Comparison of ENCODE assay signal across 8 mouse cellular contexts in genomic region chr4:134401181-134401661, GRCm38 (mm10). TPM values are rescaled to one million over a fixed set of nuclear protein-coding genes. Genes with fewer than 3 reads are reported as not detected.
DNase-seq lines count a peak whose midpoint lies in the region; ATAC-seq and TF ChIP-seq lines count a peak whose summit lies in the region.

No protein-coding gene starts in this region.

- H3K9me3 ChIP-seq in embryonic facial prominence, embryonic 14.5 days (ENCODE audit: control insufficient read depth, low read length): no peaks in the 10 kb centered on the region
- no peaks in the 10 kb centered on the region for H3K9me3 ChIP-seq in heart, embryonic 10.5 days
- no peaks in the 10 kb centered on the region for H3K9me3 ChIP-seq in kidney, embryonic 15.5 days (replicated peaks)
- no peaks in the 10 kb centered on the region for H3K9me3 ChIP-seq in limb, embryonic 14.5 days (ENCODE audit: control insufficient read depth, low read length)
- no peaks in the 10 kb centered on the region for H3K9me3 ChIP-seq in midbrain, embryonic 12.5 days
- H3K9me3 ChIP-seq in stomach, embryonic 14.5 days (ENCODE audit: control insufficient read depth, low read depth, low read length): no peaks in the 10 kb centered on the region

- peak overlapping the region; percentile 82 for H3K4me2 ChIP-seq in embryonic facial prominence, embryonic 14.5 days (ENCODE audit: low read depth, low read length)
- H3K4me2 ChIP-seq in kidney, embryonic 15.5 days: peak overlapping the region; percentile 79
- peak overlapping the region; percentile 61 for H3K4me2 ChIP-seq in limb, embryonic 14.5 days (replicated peaks; ENCODE audit: low read depth, low read length, severe bottlenecking)
- peak overlapping the region; percentile 61 for H3K4me2 ChIP-seq in midbrain, embryonic 12.5 days (replicated peaks)
- H3K4me2 ChIP-seq in stomach, embryonic 14.5 days (replicated peaks; ENCODE audit: low read depth, low read length): peak overlapping the region; percentile 77

- H3K4me3 ChIP-seq in embryonic facial prominence, embryonic 14.5 days (ENCODE audit: low read depth, low read length): peak overlapping the region; percentile 40
- peak overlapping the region; percentile 56 for H3K4me3 ChIP-seq in heart, embryonic 10.5 days
- H3K4me3 ChIP-seq in kidney, embryonic 15.5 days (replicated peaks): peak overlapping the region; percentile 40
- H3K4me3 ChIP-seq in limb, embryonic 14.5 days (replicated peaks; ENCODE audit: low read length): peak overlapping the region; percentile 33
- H3K4me3 ChIP-seq in midbrain, embryonic 12.5 days: peak overlapping the region; percentile 36
- H3K4me3 ChIP-seq in stomach, embryonic 14.5 days (ENCODE audit: low read depth, low read length): peak overlapping the region; percentile 30

- WGBS in embryonic facial prominence, embryonic 14.5 days: 2% methylated on average over 17 of the region's 19 CpGs
- 8% methylated on average over 19 of the region's 19 CpGs for WGBS in heart, embryonic 10.5 days
- WGBS in kidney, embryonic 15.5 days: 2% methylated on average over 19 of the region's 19 CpGs
- 8% methylated on average over 19 of the region's 19 CpGs for WGBS in limb, embryonic 14.5 days
- 8% methylated on average over 19 of the region's 19 CpGs for WGBS in midbrain, embryonic 12.5 days
- WGBS in stomach, embryonic 14.5 days: 5% methylated on average over 19 of the region's 19 CpGs

- TF ChIP-seq POLR2A in limb, embryonic 14.5 days (IDR thresholded peaks at IDR 0.05; ENCODE audit: borderline replicate concordance, extremely low read depth, insufficient read depth, insufficient read length): no peak

- peaks cover 7% of the 10 kb centered on the region; the same call in 1 of the 2 replicates for H3K36me3 ChIP-seq in embryonic facial prominence, embryonic 14.5 days (ENCODE audit: control insufficient read depth, insufficient read depth, low read length)
- no peaks in the 10 kb centered on the region for H3K36me3 ChIP-seq in heart, embryonic 10.5 days
- peaks cover 4% of the 10 kb centered on the region for H3K36me3 ChIP-seq in kidney, embryonic 15.5 days
- H3K36me3 ChIP-seq in limb, embryonic 14.5 days (ENCODE audit: control insufficient read depth, insufficient read depth, low read length): peaks cover 10% of the 10 kb centered on the region; the same call in 1 of the 2 replicates
- H3K36me3 ChIP-seq in midbrain, embryonic 12.5 days: no peaks in the 10 kb centered on the region
- H3K36me3 ChIP-seq in stomach, embryonic 14.5 days (ENCODE audit: control insufficient read depth, insufficient read depth, low read length): no peaks in the 10 kb centered on the region

- H3K27ac ChIP-seq in embryonic facial prominence, embryonic 14.5 days (replicated peaks; ENCODE audit: low read depth, low read length): peak overlapping the region; percentile 63
- peak overlapping the region; percentile 23 for H3K27ac ChIP-seq in heart, embryonic 10.5 days
- no peak overlapping the region; the same call in 1 of the 2 replicates for H3K27ac ChIP-seq in kidney, embryonic 15.5 days
- H3K27ac ChIP-seq in limb, embryonic 14.5 days (replicated peaks; ENCODE audit: low read depth, low read length): no peak overlapping the region
- H3K27ac ChIP-seq in midbrain, embryonic 12.5 days (replicated peaks): peak overlapping the region; percentile 60; the same call in 1 of the 2 replicates
- no peak overlapping the region for H3K27ac ChIP-seq in stomach, embryonic 14.5 days (ENCODE audit: low read length)

- peaks cover 14% of the 10 kb centered on the region for H3K4me1 ChIP-seq in embryonic facial prominence, embryonic 14.5 days (ENCODE audit: control insufficient read depth, insufficient read depth, low read length)
- peaks cover 45% of the 10 kb centered on the region for H3K4me1 ChIP-seq in heart, embryonic 10.5 days
- H3K4me1 ChIP-seq in kidney, embryonic 15.5 days: peaks cover 38% of the 10 kb centered on the region
- peaks cover 17% of the 10 kb centered on the region for H3K4me1 ChIP-seq in limb, embryonic 14.5 days (ENCODE audit: control insufficient read depth, insufficient read depth, low read length)
- H3K4me1 ChIP-seq in midbrain, embryonic 12.5 days: peaks cover 40% of the 10 kb centered on the region
- H3K4me1 ChIP-seq in stomach, embryonic 14.5 days (ENCODE audit: control insufficient read depth, insufficient read depth, low read length): peaks cover 18% of the 10 kb centered on the region

- H3K27me3 ChIP-seq in embryonic facial prominence, embryonic 14.5 days (replicated peaks; ENCODE audit: control insufficient read depth, insufficient read depth, low read length): no peaks in the 10 kb centered on the region
- peaks cover 6% of the 10 kb centered on the region; the same call in 1 of the 2 replicates for H3K27me3 ChIP-seq in heart, embryonic 10.5 days (ENCODE audit: insufficient read depth, poor library complexity, severe bottlenecking)
- no peaks in the 10 kb centered on the region for H3K27me3 ChIP-seq in kidney, embryonic 15.5 days
- no peaks in the 10 kb centered on the region for H3K27me3 ChIP-seq in limb, embryonic 14.5 days (ENCODE audit: control insufficient read depth, insufficient read depth, low read length)
- H3K27me3 ChIP-seq in midbrain, embryonic 12.5 days: peaks cover 3% of the 10 kb centered on the region; the same call in 1 of the 2 replicates
- no peaks in the 10 kb centered on the region for H3K27me3 ChIP-seq in stomach, embryonic 14.5 days (ENCODE audit: control insufficient read depth, insufficient read depth, low read length)

- peak; percentile 31 to 49 for DNase-seq in adrenal gland, adult 18-20 months (ENCODE audit: low spot score in 2 of 2)
- no peak for DNase-seq in adrenal gland, adult 8-10 months
- peak; percentile 86 for DNase-seq in embryonic facial prominence, embryonic 14.5 days (ENCODE audit: low spot score)
- DNase-seq in heart, embryonic 10.5 days (ENCODE audit: low spot score): peak; percentile 85
- peak; percentile 67 for DNase-seq in limb, embryonic 14.5 days (ENCODE audit: low spot score)

- H3K9ac ChIP-seq in embryonic facial prominence, embryonic 14.5 days (ENCODE audit: low read depth, low read length): peak overlapping the region; percentile 58
- 0 out of 2 replicates have a peak overlapping the region, but pooled peaks have one; percentile 15 for H3K9ac ChIP-seq in kidney, embryonic 15.5 days
- H3K9ac ChIP-seq in limb, embryonic 14.5 days (ENCODE audit: low read depth, low read length, severe bottlenecking): 0 out of 2 replicates have a peak overlapping the region, but pooled peaks have one; percentile 34
- H3K9ac ChIP-seq in midbrain, embryonic 12.5 days (replicated peaks): peak overlapping the region; percentile 55
- H3K9ac ChIP-seq in stomach, embryonic 14.5 days (replicated peaks; ENCODE audit: low read depth, low read length): no peak overlapping the region

- ATAC-seq in embryonic facial prominence, embryonic 14.5 days (ENCODE audit: low read depth): peak; percentile 81
- peak; percentile 78; the same call in 1 of the 2 replicates for ATAC-seq in kidney, embryonic 15.5 days (replicated peaks; ENCODE audit: low FRiP score)
- peak; percentile 84 for ATAC-seq in limb, embryonic 14.5 days (ENCODE audit: low FRiP score, low read depth)
- ATAC-seq in midbrain, embryonic 12.5 days (ENCODE audit: low FRiP score, low read depth): peak; percentile 81
- peak; percentile 70 for ATAC-seq in stomach, embryonic 14.5 days (ENCODE audit: insufficient number of reproducible peaks, insufficient read depth, low FRiP score, low read depth)

RNA-seq across cellular contexts. Expression of gene Pafah2, which starts 5.1 kb away (rescaled TPM):
- total RNA-seq in adrenal gland, adult 18-20 months (2021): 10 to 100 TPM; 15.2 to 17.8 TPM
- 10 to 100 TPM; 13.9 to 21.7 (median 19.0) TPM for total RNA-seq in adrenal gland, adult 8-10 months (2022)
- polyA plus RNA-seq in embryonic facial prominence, embryonic 14.5 days (2014; fragmentation: Nextera tagmentation; extraction: Ambion mirVana): 11.8 and 12.5 TPM in 2 replicates
- 8.0 and 9.6 TPM in 2 replicates for polyA plus RNA-seq in heart, embryonic 10.5 days (2016; fragmentation: Nextera tagmentation; extraction: Ambion mirVana)
- 14.0 and 15.7 TPM in 2 replicates for polyA plus RNA-seq in kidney, embryonic 15.5 days (2015; fragmentation: Nextera tagmentation; extraction: Ambion mirVana)
- polyA plus RNA-seq in limb, embryonic 14.5 days (2012; rRNA removed): 25.9 and 30.2 TPM in 2 replicates
- 14.3 and 17.1 TPM in 2 replicates for polyA plus RNA-seq in limb, embryonic 14.5 days (2014; fragmentation: Nextera tagmentation; extraction: Ambion mirVana)
- 7.2 and 9.2 TPM in 2 replicates for polyA plus RNA-seq in midbrain, embryonic 12.5 days (2016; fragmentation: Nextera tagmentation; extraction: Ambion mirVana)
- 13.8 and 15.1 TPM in 2 replicates for polyA plus RNA-seq in stomach, embryonic 14.5 days (2014; fragmentation: Nextera tagmentation; extraction: Ambion mirVana)

RNA-seq across cellular contexts. Expression of gene Extl1, which starts 17.6 kb away (rescaled TPM):
- 1 to 10 TPM; 3.3 to 4.2 TPM for total RNA-seq in adrenal gland, adult 18-20 months (2021)
- 10 to 100 TPM in 2 of 4 experiments, 1 to 10 TPM in 2; 3.3 to 15.4 (median 9.4) TPM for total RNA-seq in adrenal gland, adult 8-10 months (2022)
- polyA plus RNA-seq in embryonic facial prominence, embryonic 14.5 days (2014; fragmentation: Nextera tagmentation; extraction: Ambion mirVana): 3.1 and 3.6 TPM in 2 replicates
- polyA plus RNA-seq in heart, embryonic 10.5 days (2016; fragmentation: Nextera tagmentation; extraction: Ambion mirVana): 1.9 and 2.8 TPM in 2 replicates
- polyA plus RNA-seq in kidney, embryonic 15.5 days (2015; fragmentation: Nextera tagmentation; extraction: Ambion mirVana): 0.33 and 0.53 TPM in 2 replicates
- 10.0 and 14.2 TPM in 2 replicates for polyA plus RNA-seq in limb, embryonic 14.5 days (2012; rRNA removed)
- 7.2 TPM in 2 replicates for polyA plus RNA-seq in limb, embryonic 14.5 days (2014; fragmentation: Nextera tagmentation; extraction: Ambion mirVana)
- polyA plus RNA-seq in midbrain, embryonic 12.5 days (2016; fragmentation: Nextera tagmentation; extraction: Ambion mirVana): 0.37 and 0.97 TPM in 2 replicates
- 0.64 and 0.98 TPM in 2 replicates for polyA plus RNA-seq in stomach, embryonic 14.5 days (2014; fragmentation: Nextera tagmentation; extraction: Ambion mirVana)

RNA-seq across cellular contexts. Expression of gene Slc30a2, which starts 58.2 kb away (rescaled TPM):
- total RNA-seq in adrenal gland, adult 18-20 months (2021): 10 to 100 TPM; 28.9 to 47.4 TPM
- 100 to 1,000 TPM in 2 of 4 experiments, 10 to 100 TPM in 2; 29.5 to 113 (median 69.5) TPM for total RNA-seq in adrenal gland, adult 8-10 months (2022)
- 0.13 and 0.42 TPM in 2 replicates for polyA plus RNA-seq in embryonic facial prominence, embryonic 14.5 days (2014; fragmentation: Nextera tagmentation; extraction: Ambion mirVana)
- polyA plus RNA-seq in heart, embryonic 10.5 days (2016; fragmentation: Nextera tagmentation; extraction: Ambion mirVana): 0.09 and 0.36 TPM in 2 replicates
- polyA plus RNA-seq in kidney, embryonic 15.5 days (2015; fragmentation: Nextera tagmentation; extraction: Ambion mirVana): 0.73 and 1.1 TPM in 2 replicates
- polyA plus RNA-seq in limb, embryonic 14.5 days (2012; rRNA removed): 0.76 and 0.78 TPM in 2 replicates
- polyA plus RNA-seq in limb, embryonic 14.5 days (2014; fragmentation: Nextera tagmentation; extraction: Ambion mirVana): 0.21 and 0.54 TPM in 2 replicates
- 0.08 TPM in 1 of 2 replicates, not detected in the other for polyA plus RNA-seq in midbrain, embryonic 12.5 days (2016; fragmentation: Nextera tagmentation; extraction: Ambion mirVana)
- polyA plus RNA-seq in stomach, embryonic 14.5 days (2014; fragmentation: Nextera tagmentation; extraction: Ambion mirVana): not detected in 2 replicates

Comparison
In these comparisons a context has a peak if more than half of its experiments do, and no peak if none do; other contexts are left out.
1. H3K27ac ChIP-seq: peak in embryonic facial prominence, embryonic 14.5 days (single experiment), heart, embryonic 10.5 days (single experiment) and midbrain, embryonic 12.5 days (single experiment); none in kidney, embryonic 15.5 days (single experiment), limb, embryonic 14.5 days (single experiment) and stomach, embryonic 14.5 days (single experiment).
2. Peak in every context shown above with its lines, with median percentiles within 50 percentile points of each other: ATAC-seq, H3K4me2 ChIP-seq and H3K4me3 ChIP-seq.